Mouse (Mus musculus) liver, postnatal 0 days (tissue): ENCODE results near the gene Lrrc8c.

Source experiments
- CTCF ChIP-seq: sonication (generic); IDR thresholded peaks from 2 replicates; pipeline ENCODE4 v1.5.1; 2016; ENCODE audit warnings: antibody characterized with exemption, low read depth
- EP300 ChIP-seq: IDR thresholded peaks from 2 replicates; pipeline ENCODE4 v1.6.1; 2016; ENCODE audit warnings: antibody characterized with exemption, low read depth, mild to moderate bottlenecking

GRCm38 (mm10) chr5:105615871-105616454 is 96.8 kb downstream of the Lrrc8c start:
- TF ChIP-seq CTCF: no peak
- TF ChIP-seq EP300: no peak
